Mouse (Mus musculus): ENCODE measurements around the gene Sat2.

Gene Sat2

GRCm38 (mm10) chr11:69621571-69622268 is at the start of gene Sat2:
Gene Sat2, plus strand, starts transcription at chr11:69622024.
- DNase-seq (ENCODE audit: low spot score in 2 of 2): peak in 1 of 2 experiments; percentile 56

GRCm38 (mm10) chr11:69575220-69575619 is 46.6 kb upstream of the Sat2 start:
- no peak for DNase-seq (ENCODE audit: low spot score in 2 of 2)

GRCm38 (mm10) chr11:69576307-69576706 is 45.5 kb upstream of the Sat2 start:
- no peak for DNase-seq (ENCODE audit: low spot score in 2 of 2)

GRCm38 (mm10) chr11:69578301-69578700 is 43.5 kb upstream of the Sat2 start:
- no peak for DNase-seq (ENCODE audit: low spot score in 2 of 2)

- DNase-seq (ENCODE audit: low spot score in 2 of 2): peak; percentile 92 to 95
These were observed 42.5 kb upstream of the Sat2 start for GRCm38 (mm10) chr11:69579128-69580017.

GRCm38 (mm10) chr11:69580091-69580514 is 41.7 kb upstream of the Sat2 start, which contains the start of the genes Wrap53 and Trp53:
Gene Wrap53, minus strand, starts transcription at chr11:69580255.
Gene Trp53, plus strand, starts transcription at chr11:69580359.
- DNase-seq (ENCODE audit: low spot score in 2 of 2): peak; percentile 89 to 90

- peak in 1 of 2 experiments; percentile 21 for DNase-seq (ENCODE audit: low spot score in 2 of 2)
These were observed 41.2 kb upstream of the Sat2 start for GRCm38 (mm10) chr11:69580572-69581146.

- DNase-seq (ENCODE audit: low spot score in 2 of 2): peak; percentile 76 to 89
These were observed 40.6 kb upstream of the Sat2 start for GRCm38 (mm10) chr11:69581147-69581688.

GRCm38 (mm10) chr11:69581814-69582213 is 40.0 kb upstream of the Sat2 start:
- DNase-seq (ENCODE audit: low spot score in 2 of 2): no peak

GRCm38 (mm10) chr11:69582230-69582805 is 39.5 kb upstream of the Sat2 start:
- DNase-seq (ENCODE audit: low spot score in 2 of 2): no peak

- no peak for DNase-seq (ENCODE audit: low spot score in 2 of 2)
These were observed 37.8 kb upstream of the Sat2 start for GRCm38 (mm10) chr11:69584008-69584407.

GRCm38 (mm10) chr11:69584937-69585336 is 36.9 kb upstream of the Sat2 start:
- no peak for DNase-seq (ENCODE audit: low spot score in 2 of 2)

GRCm38 (mm10) chr11:69585718-69586325 is 36.0 kb upstream of the Sat2 start:
- DNase-seq (ENCODE audit: low spot score in 2 of 2): no peak

- no peak for DNase-seq (ENCODE audit: low spot score in 2 of 2)
These were observed 32.5 kb upstream of the Sat2 start for GRCm38 (mm10) chr11:69589207-69589834.

GRCm38 (mm10) chr11:69590622-69591021 is 31.2 kb upstream of the Sat2 start:
- no peak for DNase-seq (ENCODE audit: low spot score in 2 of 2)

- DNase-seq (ENCODE audit: low spot score in 2 of 2): no peak
These were observed 30.4 kb upstream of the Sat2 start for GRCm38 (mm10) chr11:69591424-69591823.

- DNase-seq (ENCODE audit: low spot score in 2 of 2): no peak
These were observed 29.8 kb upstream of the Sat2 start for GRCm38 (mm10) chr11:69591899-69592637.

- no peak for DNase-seq (ENCODE audit: low spot score in 2 of 2)
These were observed 29.0 kb upstream of the Sat2 start for GRCm38 (mm10) chr11:69592799-69593198.

GRCm38 (mm10) chr11:69594853-69595252 is 27.0 kb upstream of the Sat2 start:
- no peak for DNase-seq (ENCODE audit: low spot score in 2 of 2)

- DNase-seq (ENCODE audit: low spot score in 2 of 2): no peak
These were observed 22.4 kb upstream of the Sat2 start for GRCm38 (mm10) chr11:69599436-69599835.
